ENCODE assay signal across 8 mouse cellular contexts in genomic region chr6:18372447-18373228, GRCm38 (mm10).
A peak's percentile ranks its signal among the peaks of the same experiment; 100 is the strongest.
DNase-seq lines count a peak whose midpoint lies in the region; ATAC-seq and TF ChIP-seq lines count a peak whose summit lies in the region.

No protein-coding gene starts in this region.

- H3K27ac ChIP-seq in heart, embryonic 10.5 days, result no peak overlapping the region
- no peak overlapping the region for H3K27ac ChIP-seq in heart, adult 2 months
- H3K27ac ChIP-seq in liver, embryonic 12.5 days, result no peak overlapping the region
- no peak overlapping the region for H3K27ac ChIP-seq in neural tube, embryonic 12.5 days
- no peak overlapping the region for H3K27ac ChIP-seq in testis, adult 2 months (ENCODE audit: control insufficient read depth, insufficient read depth, low read depth, low read length)

- DNase-seq in heart, adult 11 months, result peak; percentile 86
- DNase-seq in heart, embryonic 10.5 days (ENCODE audit: low spot score), result no peak
- DNase-seq in cerebellum, postnatal 36 days, result peak; percentile 63 to 65
- DNase-seq in heart, adult 2 months, result peak; percentile 39 to 47
- peak; percentile 58 to 77 for DNase-seq in kidney, adult 8-10 months

- peak; percentile 87 for ATAC-seq in liver, embryonic 12.5 days
- ATAC-seq in neural tube, embryonic 12.5 days (ENCODE audit: low FRiP score, low read depth), result peak; percentile 29; the same call in 1 of the 2 replicates

- H3K27me3 ChIP-seq in heart, embryonic 10.5 days (ENCODE audit: insufficient read depth, poor library complexity, severe bottlenecking), result no peaks in the 10 kb centered on the region
- no peaks in the 10 kb centered on the region for H3K27me3 ChIP-seq in heart, adult 2 months (ENCODE audit: control insufficient read depth, insufficient read depth, low read length)
- H3K27me3 ChIP-seq in liver, embryonic 12.5 days (replicated peaks), result no peaks in the 10 kb centered on the region
- no peaks in the 10 kb centered on the region for H3K27me3 ChIP-seq in neural tube, embryonic 12.5 days (replicated peaks)
- H3K27me3 ChIP-seq in testis, adult 2 months (ENCODE audit: control insufficient read depth, insufficient read depth, low read length), result no peaks in the 10 kb centered on the region

- no peak overlapping the region for H3K9ac ChIP-seq in heart, adult 2 months (ENCODE audit: low read depth, low read length)
- no peak overlapping the region for H3K9ac ChIP-seq in liver, embryonic 12.5 days
- no peak overlapping the region for H3K9ac ChIP-seq in neural tube, embryonic 12.5 days

- no peaks in the 10 kb centered on the region for H3K79me2 ChIP-seq in heart, adult 2 months (replicated peaks; ENCODE audit: control insufficient read depth, insufficient read depth, low read length)

- 0 out of 2 replicates have a peak overlapping the region, but pooled peaks have one; percentile 2 for H3K4me2 ChIP-seq in liver, embryonic 12.5 days
- no peak overlapping the region for H3K4me2 ChIP-seq in neural tube, embryonic 12.5 days (replicated peaks)

- no peaks in the 10 kb centered on the region for H3K4me1 ChIP-seq in heart, embryonic 10.5 days
- no peaks in the 10 kb centered on the region for H3K4me1 ChIP-seq in heart, adult 2 months (ENCODE audit: control insufficient read depth, insufficient read depth, low read length)
- no peaks in the 10 kb centered on the region for H3K4me1 ChIP-seq in liver, embryonic 12.5 days
- no peaks in the 10 kb centered on the region for H3K4me1 ChIP-seq in neural tube, embryonic 12.5 days
- H3K4me1 ChIP-seq in testis, adult 2 months (ENCODE audit: control insufficient read depth, insufficient read depth, low read length), result no peaks in the 10 kb centered on the region

- TF ChIP-seq POLR2A in heart, adult 2 months (IDR thresholded peaks at IDR 0.05; ENCODE audit: insufficient read depth, low read depth, low read length), result no peak
- TF ChIP-seq POLR2A in testis, adult 2 months (IDR thresholded peaks at IDR 0.05; ENCODE audit: control insufficient read depth, low read depth, low read length), result no peak

- no peaks in the 10 kb centered on the region for H3K36me3 ChIP-seq in heart, embryonic 10.5 days
- H3K36me3 ChIP-seq in heart, adult 2 months (ENCODE audit: control insufficient read depth, insufficient read depth, low read length), result no peaks in the 10 kb centered on the region
- H3K36me3 ChIP-seq in liver, embryonic 12.5 days, result no peaks in the 10 kb centered on the region
- H3K36me3 ChIP-seq in neural tube, embryonic 12.5 days, result no peaks in the 10 kb centered on the region
- no peaks in the 10 kb centered on the region for H3K36me3 ChIP-seq in testis, adult 2 months (ENCODE audit: control insufficient read depth, insufficient read depth, low read length)

- H3K9me3 ChIP-seq in heart, embryonic 10.5 days, result no peaks in the 10 kb centered on the region
- H3K9me3 ChIP-seq in liver, embryonic 12.5 days (replicated peaks), result no peaks in the 10 kb centered on the region
- no peaks in the 10 kb centered on the region for H3K9me3 ChIP-seq in neural tube, embryonic 12.5 days

- intact Hi-C loops in heart, adult 2 months (cut with DNase I), result loop anchor here (1.0 kb wide), 1 partner anchor 286 kb away; no protein-coding TSS in a partner anchor

- H3K4me3 ChIP-seq in heart, embryonic 10.5 days, result no peak overlapping the region
- H3K4me3 ChIP-seq in heart, adult 2 months, result no peak overlapping the region
- H3K4me3 ChIP-seq in liver, embryonic 12.5 days, result no peak overlapping the region
- no peak overlapping the region for H3K4me3 ChIP-seq in neural tube, embryonic 12.5 days
- H3K4me3 ChIP-seq in testis, adult 2 months (ENCODE audit: control insufficient read depth, low read depth, low read length), result no peak overlapping the region

- no peak for TF ChIP-seq EP300 in heart, adult 2 months (IDR thresholded peaks at IDR 0.05; ENCODE audit: insufficient read depth, low read depth, low read length)

- peak; percentile 85 for TF ChIP-seq CTCF in heart, adult 2 months (IDR thresholded peaks at IDR 0.05)
- TF ChIP-seq CTCF in testis, adult 2 months (IDR thresholded peaks at IDR 0.05; ENCODE audit: control insufficient read depth, insufficient read depth, insufficient replicate concordance, low read depth, low read length), result peak; percentile 57

- WGBS in heart, embryonic 10.5 days, result 29% methylated on average over 7 of the region's 7 CpGs
- 20% methylated on average over 7 of the region's 7 CpGs for WGBS in heart, adult 2 months
- WGBS in liver, embryonic 12.5 days (ENCODE audit: insufficient replicate concordance), result 25% methylated on average over 7 of the region's 7 CpGs
- WGBS in neural tube, embryonic 12.5 days, result 36% methylated on average over 7 of the region's 7 CpGs
